Mouse (Mus musculus): ENCODE results near the gene Nes.

The Nes gene

GRCm38 (mm10) chr3:87996971-87997614, 26.2 kb downstream of the Nes start:
- in situ Hi-C loops (cut with MboI; ENCODE audit: low pct_unique_long_range_greater_than_20kb in 1 of 2, low sequenced_read_pairs in 2 of 2, unreplicated experiment in 1 of 2): no loop called here

GRCm38 (mm10) chr3:87998747-87999146, 27.9 kb downstream of the Nes start:
- in situ Hi-C loops (cut with MboI; ENCODE audit: low pct_unique_long_range_greater_than_20kb in 1 of 2, low sequenced_read_pairs in 2 of 2, unreplicated experiment in 1 of 2): no loop called here

GRCm38 (mm10) chr3:87999243-87999895, 28.5 kb downstream of the Nes start:
- in situ Hi-C loops (cut with MboI; ENCODE audit: low pct_unique_long_range_greater_than_20kb in 1 of 2, low sequenced_read_pairs in 2 of 2, unreplicated experiment in 1 of 2): no loop called here

GRCm38 (mm10) chr3:88000181-88000580, 29.3 kb downstream of the Nes start, which contains the start of gene Bcan:
TSS of gene Bcan (minus strand) at chr3:88000230.
- in situ Hi-C loops (cut with MboI; ENCODE audit: low pct_unique_long_range_greater_than_20kb in 1 of 2, low sequenced_read_pairs in 2 of 2, unreplicated experiment in 1 of 2): no loop called here

GRCm38 (mm10) chr3:88000816-88001595, 30.1 kb downstream of the Nes start:
- in situ Hi-C loops (cut with MboI; ENCODE audit: low pct_unique_long_range_greater_than_20kb in 1 of 2, low sequenced_read_pairs in 2 of 2, unreplicated experiment in 1 of 2): no loop called here

- in situ Hi-C loops (cut with MboI; ENCODE audit: low pct_unique_long_range_greater_than_20kb in 1 of 2, low sequenced_read_pairs in 2 of 2, unreplicated experiment in 1 of 2): no loop called here
These were observed 31.6 kb downstream of the Nes start for GRCm38 (mm10) chr3:88002291-88002976.

GRCm38 (mm10) chr3:88005822-88006786, 35.2 kb downstream of the Nes start:
- in situ Hi-C loops (cut with MboI; ENCODE audit: low pct_unique_long_range_greater_than_20kb in 1 of 2, low sequenced_read_pairs in 2 of 2, unreplicated experiment in 1 of 2): no loop called here

- in situ Hi-C loops (cut with MboI; ENCODE audit: low pct_unique_long_range_greater_than_20kb in 1 of 2, low sequenced_read_pairs in 2 of 2, unreplicated experiment in 1 of 2): loop anchor here in 1 of 2 experiments (5.0 kb wide), 1 partner anchor 72 kb away; the partner anchor contains the start of gene Iqgap3
These were observed 39.9 kb downstream of the Nes start for GRCm38 (mm10) chr3:88010634-88011265.

GRCm38 (mm10) chr3:88022322-88023191, 51.7 kb downstream of the Nes start:
- in situ Hi-C loops (cut with MboI; ENCODE audit: low pct_unique_long_range_greater_than_20kb in 1 of 2, low sequenced_read_pairs in 2 of 2, unreplicated experiment in 1 of 2): loop anchor here in 1 of 2 experiments (10.0 kb wide), 1 partner anchor 52 kb away; the partner anchor contains the start of gene Ttc24

- in situ Hi-C loops (cut with MboI; ENCODE audit: low pct_unique_long_range_greater_than_20kb in 1 of 2, low sequenced_read_pairs in 2 of 2, unreplicated experiment in 1 of 2): loop anchor here in 1 of 2 experiments (10.0 kb wide), 1 partner anchor 51 kb away; the partner anchor contains the start of gene Ttc24
These were observed 52.6 kb downstream of the Nes start for GRCm38 (mm10) chr3:88023192-88024074.

GRCm38 (mm10) chr3:88026823-88027222, 55.9 kb downstream of the Nes start:
- in situ Hi-C loops (cut with MboI; ENCODE audit: low pct_unique_long_range_greater_than_20kb in 1 of 2, low sequenced_read_pairs in 2 of 2, unreplicated experiment in 1 of 2): loop anchor here in 1 of 2 experiments (10.0 kb wide), 1 partner anchor 48 kb away; the partner anchor contains the start of gene Ttc24

- in situ Hi-C loops (cut with MboI; ENCODE audit: low pct_unique_long_range_greater_than_20kb in 1 of 2, low sequenced_read_pairs in 2 of 2, unreplicated experiment in 1 of 2): loop anchor here in 1 of 2 experiments (10.0 kb wide), 1 partner anchor 47 kb away; the partner anchor contains the start of gene Ttc24
These were observed 56.7 kb downstream of the Nes start, which contains the start of gene Hapln2 for GRCm38 (mm10) chr3:88027434-88028186. TSS of gene Hapln2 (minus strand) at chr3:88027583.

Measured in mouse embryonic stem cell (cell line).